Mouse (Mus musculus) gastrocnemius, postnatal 36 days (tissue): ENCODE measurements around the gene Mpeg1. TPM values are rescaled to one million over a fixed set of nuclear protein-coding genes. Genes with fewer than 3 reads are reported as not detected.

Experiments
- total RNA-seq, 2 experiments: library from RNA; stranded (reverse); gene quantifications; 2 replicates each; pipeline ENCODE4 v1.2.3; 2021

Gene Mpeg1
- total RNA-seq, 2 experiments from 2014 or later, result 1.1 to 2.7 TPM

Other genes starting within 250 kb of the Mpeg1 start
- gene Olfr1432, start 228.2 kb upstream of the Mpeg1 start, total RNA-seq, result not detected
- not detected for gene Olfr262, start 219.1 kb upstream of the Mpeg1 start, total RNA-seq
- gene Olfr235, start 199.7 kb upstream of the Mpeg1 start, total RNA-seq, result not detected
- not detected for gene Olfr1434, start 180.9 kb upstream of the Mpeg1 start, total RNA-seq
- not detected for gene Olfr1436, start 161.6 kb upstream of the Mpeg1 start, total RNA-seq
- gene Olfr1437, start 135.7 kb upstream of the Mpeg1 start, total RNA-seq, result not detected
- not detected for gene Olfr1438-ps1, start 124.9 kb upstream of the Mpeg1 start, total RNA-seq
- not detected for gene Olfr1440, start 73.5 kb upstream of the Mpeg1 start, total RNA-seq
- not detected for gene Olfr1441, start 43.3 kb upstream of the Mpeg1 start, total RNA-seq
- gene Pfpl, start 32.9 kb upstream of the Mpeg1 start, total RNA-seq, result not detected
- 1 to 10 TPM; 5.2 to 5.3 TPM for gene Dtx4, start 40.7 kb downstream of the Mpeg1 start, total RNA-seq
- gene Fam111a, start 85.0 kb downstream of the Mpeg1 start, total RNA-seq, result 1 to 10 TPM; 1.9 to 2.1 TPM
- gene Gm4952, start 139.2 kb downstream of the Mpeg1 start, total RNA-seq, result not detected
- gene Glyat, start 172.5 kb downstream of the Mpeg1 start, total RNA-seq, result not detected
- gene Olfr1442, start 209.7 kb downstream of the Mpeg1 start, total RNA-seq, result not detected
- gene Olfr1443, start 217.3 kb downstream of the Mpeg1 start, total RNA-seq, result not detected
- not detected for gene Keg1, start 235.0 kb downstream of the Mpeg1 start, total RNA-seq